Mouse (Mus musculus) neural tube, embryonic 14.5 days (tissue): ENCODE measurements around the gene 1700018F24Rik. TPM values are rescaled to one million over a fixed set of nuclear protein-coding genes. Genes with fewer than 3 reads are reported as not detected.
"Not testable (repeated sequence)": the region's sequence is repeated elsewhere in the genome, so short reads cannot be mapped to it uniquely, and the experiment has no call there.

Source experiments
- ATAC-seq: fragments of 200-750 bp; cut with Nextera tagmentation; 2 replicates; pipeline ENCODE4 v1.8.0; 2017; ENCODE audit warnings: low read depth, mild to moderate bottlenecking, moderate TSS enrichment, moderate library complexity
- H3K27ac ChIP-seq: fragments of 300-500 bp; sonication (generic); 2 replicates; pipeline ENCODE4 v1.5.1; 2014; ENCODE audit warnings: low read depth, mild to moderate bottlenecking, control low read depth, low read length, moderate library complexity, mixed read lengths
- H3K27me3 ChIP-seq: fragments of 300-500 bp; sonication (generic); 2 replicates; pipeline ENCODE4 v1.6.1; 2014; ENCODE audit warnings: low read length; ENCODE audit not compliant: control insufficient read depth, insufficient read depth
- H3K36me3 ChIP-seq: fragments of 300-500 bp; sonication (generic); 2 replicates; pipeline ENCODE4 v1.6.1; 2014; ENCODE audit warnings: low read length, mixed read lengths; ENCODE audit not compliant: control insufficient read depth, insufficient read depth
- H3K4me1 ChIP-seq: fragments of 300-500 bp; sonication (generic); 2 replicates; pipeline ENCODE4 v1.6.1; 2014; ENCODE audit warnings: low read length; ENCODE audit not compliant: control insufficient read depth, insufficient read depth
- H3K4me2 ChIP-seq: fragments of 300-500 bp; sonication (generic); 2 replicates; pipeline ENCODE4 v1.6.1; 2014; ENCODE audit warnings: mild to moderate bottlenecking, low read depth, low read length, control low read depth
- H3K4me3 ChIP-seq: fragments of 300-500 bp; sonication (generic); 2 replicates; pipeline ENCODE4 v1.5.1; 2014; ENCODE audit warnings: low read depth, low read length, control low read depth, mixed read lengths
- H3K9ac ChIP-seq: fragments of 300-500 bp; sonication (generic); replicated peaks from 2 replicates; pipeline ENCODE4 v1.6.1; 2014; ENCODE audit warnings: low read depth, mild to moderate bottlenecking, control low read depth, low read length, mixed read lengths
- H3K9me3 ChIP-seq: fragments of 300-500 bp; sonication (generic); 2 replicates; pipeline ENCODE4 v1.6.1; 2016; ENCODE audit warnings: low read length; ENCODE audit not compliant: control insufficient read depth
- WGBS: fragments of 180-500 bp; shearing (Covaris S2); extraction: QIAGEN DNeasy Blood & Tissue Kit; methylation state at CpG from one replicate; pipeline ENCODE4 v1.1.7; 2014; 5-methylcytosine and 5-hydroxymethylcytosine counted together
- polyA plus RNA-seq: library from polyadenylated mRNA; unstranded; fragments of >200 nt; fragmentation: Nextera tagmentation; extraction: Ambion mirVana; gene quantifications from 2 replicates; pipeline ENCODE4 v1.2.1, GENCODE M21; 2014

Gene 1700018F24Rik
- polyA plus RNA-seq, 1 experiment from 2014 or later: not detected

DNA sequence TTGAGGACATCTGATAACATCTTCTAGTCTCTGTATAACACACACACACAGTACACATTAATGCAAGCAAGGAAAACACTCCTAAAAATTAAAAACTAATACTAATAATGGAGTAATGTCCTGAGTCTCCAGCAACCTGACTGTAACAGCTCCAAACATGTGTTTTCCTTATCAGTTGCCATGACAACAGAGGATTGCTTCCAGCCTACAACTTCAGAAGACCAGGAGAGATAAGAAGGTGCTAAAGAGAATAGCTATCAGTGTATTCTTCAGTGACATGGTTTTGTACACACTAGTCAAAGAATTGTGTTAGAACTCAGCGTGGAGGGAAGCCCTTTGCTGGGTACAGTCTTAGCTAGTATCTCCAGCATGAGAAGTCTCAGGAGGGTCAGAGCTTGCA is 22.1 kb upstream of the 1700018F24Rik start:
- not testable (repeated sequence) for H3K27ac ChIP-seq, H3K4me3 ChIP-seq, H3K9me3 ChIP-seq, H3K27me3 ChIP-seq, ATAC-seq, H3K4me2 ChIP-seq, H3K9ac ChIP-seq, H3K36me3 ChIP-seq, H3K4me1 ChIP-seq
- WGBS: 86% methylated on average over 1 of the region's 1 CpGs

DNA sequence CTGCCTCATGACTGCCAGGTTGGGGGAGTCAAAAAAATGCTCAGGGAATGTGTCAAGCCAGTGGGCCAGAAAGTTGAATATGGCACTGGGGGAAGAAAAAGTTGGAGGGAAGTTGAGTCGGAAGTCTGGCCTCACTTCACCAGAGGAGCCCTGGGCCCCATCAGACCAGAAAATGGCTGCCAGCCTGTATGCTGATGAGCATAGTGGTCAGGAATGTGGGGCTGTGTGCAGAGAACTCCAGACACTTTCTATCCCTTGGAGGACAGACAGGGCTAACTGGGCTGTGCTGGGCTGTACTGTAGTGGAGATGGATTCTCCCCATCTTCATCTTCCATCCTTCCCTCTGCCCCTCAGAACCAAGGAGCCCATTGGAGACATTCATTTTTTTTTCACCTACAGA is 12.3 kb upstream of the 1700018F24Rik start:
- not testable (repeated sequence) for H3K27ac ChIP-seq, H3K9me3 ChIP-seq, H3K4me1 ChIP-seq, H3K9ac ChIP-seq, H3K36me3 ChIP-seq, H3K4me2 ChIP-seq, H3K4me3 ChIP-seq, H3K27me3 ChIP-seq, ATAC-seq
- WGBS: 100% methylated on average over 1 of the region's 1 CpGs

DNA sequence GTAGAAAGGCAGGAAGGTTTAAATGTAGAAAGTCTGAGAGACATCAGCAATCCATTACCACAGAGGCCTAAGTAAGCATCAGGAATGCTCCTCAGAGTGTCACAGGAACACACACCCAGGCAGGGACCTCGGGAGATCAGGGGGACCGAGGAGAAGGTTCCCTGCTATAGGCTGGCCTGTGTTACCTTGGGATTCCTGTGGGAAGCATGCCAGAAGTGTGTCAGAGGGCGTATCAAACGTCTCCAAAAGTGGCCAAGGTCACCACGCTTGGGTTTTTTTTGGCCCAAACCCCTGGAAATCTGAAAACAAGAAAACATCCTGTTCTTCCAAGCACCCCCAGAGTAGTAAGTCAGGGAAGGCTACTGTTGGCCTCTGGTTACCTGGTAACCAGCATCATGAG is 10.4 kb upstream of the 1700018F24Rik start, which contains the start of gene Gm4871:
Gene Gm4871, minus strand, starts transcription at position 364 of the 400 bp plus-strand sequence.
- H3K9ac ChIP-seq: not testable (repeated sequence)
- WGBS: 71% methylated on average over 5 of the region's 5 CpGs

DNA sequence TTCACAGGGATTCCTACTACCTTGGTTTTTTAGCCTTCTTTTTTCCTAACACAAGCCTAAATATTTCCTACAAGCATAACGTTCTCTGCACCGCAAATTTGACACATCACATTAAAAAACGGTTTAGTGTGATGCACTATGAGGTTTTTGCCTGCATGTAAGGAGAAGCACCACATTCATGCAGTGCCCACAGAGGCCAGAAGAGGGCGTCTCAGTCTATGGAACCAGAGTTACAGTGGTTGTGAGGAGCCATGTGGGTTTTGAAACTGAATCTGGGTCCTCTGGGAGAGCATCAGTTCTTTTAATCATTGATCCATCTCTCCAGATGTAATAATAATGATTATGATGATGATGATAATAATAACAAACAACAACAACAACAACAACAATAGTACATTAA is 1.2 kb upstream of the 1700018F24Rik start:
- no peak for ATAC-seq
- WGBS: 45% methylated on average over 4 of the region's 4 CpGs
- Histone ChIP-seq H3K4me2 (no peak overlapping the region), H3K27ac (no peak overlapping the region), H3K4me3 (no peak overlapping the region), H3K9me3 (no peaks in the 10 kb centered on the region), H3K36me3 (no peaks in the 10 kb centered on the region), H3K27me3 (no peaks in the 10 kb centered on the region), H3K4me1 (no peaks in the 10 kb centered on the region), H3K9ac (no peak overlapping the region)

More for the DNA sequence above, 10.4 kb upstream of the 1700018F24Rik start, which contains the start of gene Gm4871:
- not testable (repeated sequence) for ATAC-seq, H3K27ac ChIP-seq, H3K4me2 ChIP-seq, H3K4me3 ChIP-seq, H3K9me3 ChIP-seq, H3K36me3 ChIP-seq, H3K4me1 ChIP-seq, H3K27me3 ChIP-seq

DNA sequence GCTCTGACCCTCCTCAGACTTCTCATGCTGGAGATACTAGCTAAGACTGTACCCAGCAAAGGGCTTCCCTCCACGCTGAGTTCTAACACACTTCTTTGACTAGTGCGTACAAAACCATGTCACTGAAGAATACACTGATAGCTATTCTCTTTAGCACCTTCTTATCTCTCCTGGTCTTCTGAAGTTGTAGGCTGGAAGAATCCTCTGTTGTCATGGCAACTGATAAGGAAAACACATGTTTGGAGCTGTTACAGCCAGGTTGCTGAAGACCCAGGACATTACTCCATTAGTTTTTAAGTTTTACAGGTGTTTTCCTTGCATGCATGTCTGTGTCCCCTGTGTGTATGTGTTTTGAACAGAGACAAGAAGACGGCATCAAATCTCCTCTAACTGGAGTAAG is 11.4 kb downstream of the 1700018F24Rik start:
- not testable (repeated sequence) for H3K4me2 ChIP-seq, H3K36me3 ChIP-seq, H3K9me3 ChIP-seq, H3K4me1 ChIP-seq, H3K4me3 ChIP-seq, H3K27me3 ChIP-seq, H3K27ac ChIP-seq, ATAC-seq, H3K9ac ChIP-seq
- WGBS: 91% methylated on average over 3 of the region's 3 CpGs

DNA sequence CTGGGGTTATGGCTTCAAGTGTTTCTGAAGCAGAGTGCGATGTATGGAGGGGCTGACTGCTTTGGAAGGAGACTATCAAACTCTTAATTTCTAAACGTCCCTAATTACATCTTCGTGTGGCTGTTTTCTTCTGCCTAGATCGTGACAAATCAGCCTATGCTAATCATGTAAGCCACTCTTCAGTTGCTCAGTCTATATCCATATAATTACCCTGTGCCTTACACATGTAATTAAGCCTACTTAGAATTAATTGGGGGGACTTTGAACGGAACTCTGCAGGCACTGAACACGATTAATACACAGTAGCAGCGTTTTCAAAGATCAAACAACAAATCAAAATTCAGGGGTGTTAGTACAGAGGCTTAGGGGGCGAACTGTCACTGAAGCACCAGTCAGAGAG is 15.1 kb downstream of the 1700018F24Rik start:
- Histone ChIP-seq H3K27ac (no peak overlapping the region), H3K4me3 (no peak overlapping the region), H3K4me2 (no peak overlapping the region), H3K9ac (no peak overlapping the region), H3K36me3 (no peaks in the 10 kb centered on the region), H3K27me3 (no peaks in the 10 kb centered on the region), H3K9me3 (no peaks in the 10 kb centered on the region), H3K4me1 (no peaks in the 10 kb centered on the region)
- 76% methylated on average over 8 of the region's 8 CpGs for WGBS
- no peak for ATAC-seq

DNA sequence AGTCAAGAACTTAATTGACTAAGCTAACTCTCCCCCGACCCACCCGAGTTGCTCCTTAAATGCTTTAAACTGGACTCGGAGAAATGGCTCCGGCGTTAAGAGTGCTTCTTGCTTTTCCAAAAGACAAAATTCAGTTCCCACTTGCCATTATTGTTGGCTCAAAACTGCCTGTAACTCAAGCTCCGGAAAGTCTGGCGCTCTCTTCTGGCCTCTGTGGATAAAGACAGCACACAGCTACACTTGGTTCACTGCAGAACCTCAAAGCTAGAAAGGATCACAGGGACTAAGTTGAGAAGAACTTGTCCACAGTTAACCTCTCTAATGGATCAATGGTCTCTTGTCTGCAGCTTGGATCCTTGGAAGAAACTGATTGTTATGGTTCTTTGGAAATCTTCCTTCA is 15.9 kb downstream of the 1700018F24Rik start:
- Histone ChIP-seq H3K4me2 (no peak overlapping the region), H3K27ac (no peak overlapping the region), H3K27me3 (no peaks in the 10 kb centered on the region), H3K4me1 (no peaks in the 10 kb centered on the region), H3K36me3 (no peaks in the 10 kb centered on the region), H3K9ac (no peak overlapping the region), H3K4me3 (no peak overlapping the region), H3K9me3 (no peaks in the 10 kb centered on the region)
- 90% methylated on average over 7 of the region's 7 CpGs for WGBS
- no peak for ATAC-seq

DNA sequence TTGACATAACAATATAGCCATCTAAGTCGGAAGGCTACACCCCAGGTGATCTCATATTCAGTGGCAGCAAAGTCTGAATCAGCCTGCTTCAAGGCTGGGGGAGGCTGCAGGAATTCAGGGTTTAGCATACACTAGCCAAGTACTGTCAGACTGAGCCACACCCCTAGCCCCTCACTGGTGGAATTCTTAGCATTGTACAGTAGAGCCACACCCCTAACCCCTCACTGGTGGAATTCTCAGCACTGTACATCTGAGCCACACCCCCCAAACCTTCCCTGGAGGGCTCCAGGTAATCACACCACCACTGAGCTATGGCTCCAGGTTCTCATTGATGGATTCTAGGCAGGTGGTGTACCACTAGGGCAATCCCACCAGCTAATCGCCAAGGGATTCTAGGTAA is 16.7 kb downstream of the 1700018F24Rik start:
- no peak for ATAC-seq
- 74% methylated on average over 2 of the region's 2 CpGs for WGBS

DNA sequence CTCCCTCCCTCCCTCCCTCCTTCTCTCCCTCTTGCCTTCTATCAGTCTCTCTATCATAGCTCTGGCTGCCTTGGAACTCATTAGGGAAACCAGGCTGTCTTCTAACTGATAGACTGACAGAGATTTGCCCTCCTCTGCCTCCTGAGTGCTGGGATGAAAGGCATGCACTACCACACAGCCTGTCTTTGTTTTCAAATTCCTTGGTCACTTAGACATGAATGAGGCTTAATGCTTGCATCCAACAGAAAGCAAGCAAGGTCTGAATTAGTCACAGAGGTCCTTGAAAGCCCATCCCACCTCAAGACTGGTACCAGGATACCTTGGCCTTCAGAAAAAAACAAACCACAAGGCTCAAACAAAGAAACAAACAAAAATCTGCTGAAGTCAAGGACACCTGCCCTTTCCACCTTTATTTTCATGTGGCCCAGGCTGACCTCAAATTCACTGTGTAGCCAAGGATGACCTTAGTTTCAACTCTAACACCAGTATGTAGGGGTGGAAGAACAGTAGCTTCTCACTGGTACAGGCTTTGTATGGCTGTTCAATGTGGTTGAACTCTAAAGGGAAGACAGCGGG is 22.1 kb downstream of the 1700018F24Rik start:
- Histone ChIP-seq H3K4me2 (no peak overlapping the region), H3K9ac (no peak overlapping the region), H3K4me1 (no peaks in the 10 kb centered on the region), H3K36me3 (no peaks in the 10 kb centered on the region), H3K27me3 (no peaks in the 10 kb centered on the region), H3K4me3 (no peak overlapping the region), H3K9me3 (no peaks in the 10 kb centered on the region), H3K27ac (no peak overlapping the region)
- 85% methylated on average over 1 of the region's 1 CpGs for WGBS
- no peak for ATAC-seq

More for the DNA sequence above, 16.7 kb downstream of the 1700018F24Rik start:
- no peak overlapping the region for H3K27ac ChIP-seq
- no peaks in the 10 kb centered on the region for H3K9me3 ChIP-seq
- H3K36me3 ChIP-seq: no peaks in the 10 kb centered on the region
- H3K27me3 ChIP-seq: no peaks in the 10 kb centered on the region
- no peak overlapping the region for H3K4me2 ChIP-seq
- H3K4me3 ChIP-seq: no peak overlapping the region
- H3K4me1 ChIP-seq: no peaks in the 10 kb centered on the region
- H3K9ac ChIP-seq: no peak overlapping the region
